Mouse (Mus musculus) C2C12 (cell line): ENCODE measurements at regions not wholly inside any gene's neighbourhood (a gene's known extent, or its start where the extent isn't known, plus 50 kb on each side); places are given as distances from the start of the nearest gene placed in this dataset.

Experiments
- CTCF ChIP-seq: IDR thresholded peaks from one replicate; pipeline ENCODE4 v1.5.1; 2011; ENCODE audit not compliant: control insufficient read depth, insufficient read depth, insufficient read length
- MAX ChIP-seq: IDR thresholded peaks from one replicate; pipeline ENCODE4 v1.6.1; 2011; ENCODE audit warnings: mild to moderate bottlenecking, control low read depth
- MYOD1 ChIP-seq: IDR thresholded peaks from one replicate; pipeline ENCODE4 v1.6.1; 2011; ENCODE audit warnings: low read depth; ENCODE audit not compliant: control insufficient read depth, insufficient read length

- TF ChIP-seq CTCF: no peak
- TF ChIP-seq MAX: no peak
- no peak for TF ChIP-seq MYOD1
Observed at GRCm38 (mm10) chr13:6201516-6201915, 340.2 kb downstream of the Klf6 start.
